In the genomic region with DNA sequence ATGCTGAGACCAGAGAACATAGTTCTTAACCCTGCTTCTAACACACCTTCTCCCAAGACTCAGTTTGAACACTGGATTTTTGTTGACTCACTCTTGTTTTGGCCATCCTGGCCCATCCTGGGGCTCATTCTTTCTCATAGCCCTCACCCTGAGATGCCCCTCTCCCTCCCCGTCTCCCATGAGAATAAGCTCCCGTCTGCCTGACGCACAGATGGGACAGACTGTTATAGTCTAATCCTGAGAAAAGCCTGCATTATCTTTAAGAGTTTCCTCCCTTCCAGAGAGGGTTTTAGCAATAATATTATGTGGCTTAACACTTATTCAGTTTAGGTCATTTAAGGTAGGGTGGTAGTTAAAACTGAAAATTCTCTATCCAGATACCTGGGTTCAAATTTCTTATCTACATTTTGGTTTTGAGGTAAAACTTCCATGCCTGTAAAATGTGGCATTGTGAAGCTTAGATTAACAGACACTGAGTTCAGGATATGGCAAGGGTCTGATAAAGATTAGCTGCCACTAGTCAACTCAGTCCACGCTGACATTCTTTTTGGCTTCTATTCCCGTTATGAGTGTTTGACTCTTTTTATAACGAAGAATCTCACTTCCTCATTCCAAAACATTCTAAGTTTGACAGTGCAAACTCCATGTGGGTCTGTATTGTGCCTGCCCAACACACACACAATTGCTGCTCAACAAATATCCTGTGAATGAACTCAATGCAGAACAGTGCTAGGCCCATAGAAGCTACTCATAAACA, we compare ENCODE assay signal across 22 mouse cellular contexts.
DNase-seq lines count a peak whose midpoint lies in the region; ATAC-seq and TF ChIP-seq lines count a peak whose summit lies in the region.
"Had no signal": no experiment of that assay in that cellular context is flagged by ENCODE, and none has a peak within 500 bp of the region (broad histone marks: within the 10 kb centered on the region; RNA-seq: fewer than 3 reads in every experiment).

No protein-coding gene starts in this region.

- TF ChIP-seq POLR2A in MEL (IDR thresholded peaks at IDR 0.05; ENCODE audit: control insufficient read depth in 1 of 2, insufficient read depth in 1 of 2, low read depth in 1 of 2, low read length in 2 of 2, poor library complexity in 1 of 2): no peak; a peak in 1 of 4 replicates

- peak overlapping the region; percentile 98 for H3K27ac ChIP-seq in MEL (ENCODE audit: control insufficient read depth, low read depth, low read length)
- no peak overlapping the region for H3K27ac ChIP-seq in liver, postnatal 0 days (ENCODE audit: low read depth)
- H3K27ac ChIP-seq in hindbrain, postnatal 0 days: no peak overlapping the region
- H3K27ac ChIP-seq: embryonic facial prominence, embryonic 10.5 days; forebrain, embryonic 13.5 days; hindbrain, embryonic 15.5 days; midbrain, embryonic 15.5 days; neural tube, embryonic 15.5 days; stomach, postnatal 0 days had no signal

- H3K9me3 ChIP-seq in MEL (replicated peaks; ENCODE audit: insufficient read depth, low read length): no peaks in the 10 kb centered on the region
- H3K9me3 ChIP-seq in liver, postnatal 0 days (ENCODE audit: low read length): no peaks in the 10 kb centered on the region
- no peaks in the 10 kb centered on the region for H3K9me3 ChIP-seq in hindbrain, postnatal 0 days (ENCODE audit: low read length)
- H3K9me3 ChIP-seq: embryonic facial prominence, embryonic 10.5 days; forebrain, embryonic 13.5 days; hindbrain, embryonic 15.5 days; midbrain, embryonic 15.5 days; neural tube, embryonic 15.5 days had no signal

- H3K36me3 ChIP-seq in MEL (ENCODE audit: control insufficient read depth in 1 of 2, insufficient read depth in 2 of 2, low read length in 2 of 2): peaks cover 28 to 47% of the 10 kb centered on the region in 2 experiments
- no peaks in the 10 kb centered on the region for H3K36me3 ChIP-seq in liver, postnatal 0 days (replicated peaks; ENCODE audit: insufficient read depth, low read length)
- peaks cover 9% of the 10 kb centered on the region; the same call in 1 of the 2 replicates for H3K36me3 ChIP-seq in hindbrain, postnatal 0 days (ENCODE audit: insufficient read depth, low read length)

- no peak overlapping the region for H3K4me2 ChIP-seq in liver, postnatal 0 days (ENCODE audit: low read depth, low read length)
- H3K4me2 ChIP-seq in hindbrain, postnatal 0 days (ENCODE audit: low read depth, low read length): no peak overlapping the region
- H3K4me2 ChIP-seq: forebrain, embryonic 13.5 days; heart, embryonic 11.5 days; hindbrain, embryonic 15.5 days; midbrain, embryonic 15.5 days; neural tube, embryonic 15.5 days had no signal

- TF ChIP-seq RAD21 in MEL (IDR thresholded peaks at IDR 0.05; ENCODE audit: low read depth, low read length): no peak; the same call in 1 of the 2 replicates

- peak; percentile 99 to 100 for TF ChIP-seq EP300 in MEL (IDR thresholded peaks at IDR 0.05; ENCODE audit: low read depth in 1 of 2, low read length in 2 of 2)
- peak; percentile 88 for TF ChIP-seq EP300 in liver, postnatal 0 days (IDR thresholded peaks at IDR 0.05; ENCODE audit: low read depth)

- H3K9ac ChIP-seq in MEL (ENCODE audit: control insufficient read depth, low read depth, low read length, poor library complexity, severe bottlenecking): peak overlapping the region; percentile 50
- no peak overlapping the region for H3K9ac ChIP-seq in liver, postnatal 0 days (replicated peaks)
- no peak overlapping the region for H3K9ac ChIP-seq in hindbrain, postnatal 0 days (replicated peaks; ENCODE audit: low read length)
- H3K9ac ChIP-seq: forebrain, embryonic 13.5 days; hindbrain, embryonic 15.5 days; midbrain, embryonic 15.5 days; neural tube, embryonic 15.5 days had no signal

- H3K4me1 ChIP-seq in MEL (ENCODE audit: control insufficient read depth in 1 of 2, insufficient read depth in 2 of 2, low read length in 2 of 2): peaks cover 22 to 26% of the 10 kb centered on the region in 2 experiments
- peaks cover 8% of the 10 kb centered on the region; the same call in 1 of the 2 replicates for H3K4me1 ChIP-seq in liver, postnatal 0 days (ENCODE audit: insufficient read depth)
- H3K4me1 ChIP-seq in hindbrain, postnatal 0 days (ENCODE audit: insufficient read depth, low read length): no peaks in the 10 kb centered on the region
- H3K4me1 ChIP-seq: forebrain, embryonic 13.5 days; hindbrain, embryonic 15.5 days; midbrain, embryonic 15.5 days; neural tube, embryonic 15.5 days had no signal

- WGBS in liver, postnatal 0 days (ENCODE audit: insufficient replicate concordance): 37% methylated on average over 6 of the region's 6 CpGs
- whole genome bisulfite sequencing in hindbrain, postnatal 0 days: 91% methylated on average over 6 of the region's 6 CpGs

- DNase-seq in 416B (ENCODE audit: low read depth) (peak; percentile 13), MEL (ENCODE audit: low read depth, low spot score) (peak; percentile 93)
- DNase-seq in liver, postnatal 0 days: no peak
- no peak for DNase-seq in spleen, postnatal 10 days (ENCODE audit: low spot score in 2 of 2)
- DNase-seq in frontal cortex, postnatal 36 days (ENCODE audit: low spot score in 2 of 2): no peak
- no peak for DNase-seq in ovary, postnatal 14 days (ENCODE audit: low spot score)
- DNase-seq in hindbrain, postnatal 0 days (ENCODE audit: low spot score): no peak
- DNase-seq: adrenal gland, postnatal 25 days; cerebellum, adult 2 months; gastrocnemius, postnatal 25 days; heart, postnatal 14 days; retina, postnatal 1 day had no signal

- no peak for TF ChIP-seq CTCF in MEL (IDR thresholded peaks at IDR 0.05 in 2 of 3, conservative IDR thresholded peaks at IDR 0.05 in 1 of 3; ENCODE audit: control insufficient read depth in 1 of 3, insufficient read depth in 1 of 3, low read depth in 2 of 3, low read length in 3 of 3, poor library complexity in 1 of 3, severe bottlenecking in 1 of 3)
- no peak for TF ChIP-seq CTCF in liver, postnatal 0 days (IDR thresholded peaks at IDR 0.05; ENCODE audit: low read depth)
- TF ChIP-seq CTCF in hindbrain, postnatal 0 days (IDR thresholded peaks at IDR 0.05; ENCODE audit: low read depth): no peak

- ATAC-seq in granulocyte monocyte progenitor cell, adult 5-6 weeks (replicated peaks; ENCODE audit: poor library complexity, severe bottlenecking): peak; percentile 62
- peak; percentile 43; the same call in 1 of the 2 replicates for ATAC-seq in liver, postnatal 0 days
- no peak for ATAC-seq in hindbrain, postnatal 0 days
- ATAC-seq: forebrain, embryonic 13.5 days; intestine, embryonic 16.5 days; midbrain, embryonic 15.5 days had no signal

- H3K4me3 ChIP-seq in MEL (ENCODE audit: control insufficient read depth in 1 of 2, insufficient read depth in 1 of 2, low read depth in 2 of 2, low read length in 2 of 2): no peak overlapping the region
- H3K4me3 ChIP-seq in liver, postnatal 0 days (ENCODE audit: low read depth, low read length): no peak overlapping the region
- H3K4me3 ChIP-seq in hindbrain, postnatal 0 days (ENCODE audit: low read length): no peak overlapping the region
- H3K4me3 ChIP-seq: embryonic facial prominence, embryonic 10.5 days; forebrain, embryonic 13.5 days; hindbrain, embryonic 15.5 days; midbrain, embryonic 15.5 days; myocyte; neural tube, embryonic 15.5 days had no signal

- no peaks in the 10 kb centered on the region for H3K79me2 ChIP-seq in MEL (ENCODE audit: control insufficient read depth, insufficient read depth, low read length, poor library complexity)

- no peaks in the 10 kb centered on the region for H3K27me3 ChIP-seq in MEL (ENCODE audit: control insufficient read depth in 1 of 2, insufficient read depth in 2 of 2, low read length in 2 of 2)
- no peaks in the 10 kb centered on the region for H3K27me3 ChIP-seq in liver, postnatal 0 days (ENCODE audit: insufficient read depth, low read length)
- H3K27me3 ChIP-seq in hindbrain, postnatal 0 days (ENCODE audit: insufficient read depth, low read length): no peaks in the 10 kb centered on the region
- H3K27me3 ChIP-seq: forebrain, embryonic 13.5 days; hindbrain, embryonic 15.5 days; midbrain, embryonic 15.5 days; neural tube, embryonic 15.5 days had no signal

TF ChIP-seq in MEL, 35 proteins besides CTCF, POLR2A, EP300 and RAD21 (continues in another document):
- TF ChIP-seq MAFK (IDR thresholded peaks at IDR 0.05; ENCODE audit: borderline replicate concordance, low read depth, low read length) (peak; percentile 76; the same call in 1 of the 2 replicates), ZNF384 (IDR thresholded peaks at IDR 0.05; ENCODE audit: low read depth, low read length) (peak; percentile 51; the same call in 1 of the 2 replicates), GABPA (IDR thresholded peaks at IDR 0.05; ENCODE audit: low read depth, low read length) (no peak), JUND (IDR thresholded peaks at IDR 0.05; ENCODE audit: low read depth, low read length) (peak; percentile 89; the same call in 1 of the 2 replicates), NELFE (IDR thresholded peaks at IDR 0.05; ENCODE audit: low read depth, low read length) (0 out of 2 replicates have a peak, but pooled peaks have one; percentile 14), TCF12 (IDR thresholded peaks at IDR 0.05; ENCODE audit: low read depth, low read length) (peak; percentile 99), CHD2 (IDR thresholded peaks at IDR 0.05; ENCODE audit: low read length) (peak; percentile 42; the same call in 1 of the 2 replicates), USF1 (IDR thresholded peaks at IDR 0.05; ENCODE audit: low read depth, low read length) (no peak), KAT2A (conservative IDR thresholded peaks at IDR 0.05; ENCODE audit: low read depth, low read length) (peak; percentile 33; the same call in 1 of the 2 replicates), MAZ (IDR thresholded peaks at IDR 0.05; ENCODE audit: low read depth, low read length) (peak; percentile 71), USF2 (IDR thresholded peaks at IDR 0.05; ENCODE audit: borderline replicate concordance in 1 of 2, insufficient read depth in 1 of 2, low read depth in 1 of 2, low read length in 2 of 2) (no peak), E2F4 (IDR thresholded peaks at IDR 0.05; ENCODE audit: borderline replicate concordance, low read depth, low read length) (no peak; the same call in 1 of the 2 replicates), POLR2AphosphoS2 (IDR thresholded peaks at IDR 0.05; ENCODE audit: low read length) (peak; percentile 70), ETS1 (IDR thresholded peaks at IDR 0.05; ENCODE audit: low read depth, low read length) (peak; percentile 97), ZMIZ1 (IDR thresholded peaks at IDR 0.05; ENCODE audit: low read depth, low read length) (0 out of 2 replicates have a peak, but pooled peaks have one; percentile 44), ZC3H11A (IDR thresholded peaks at IDR 0.05; ENCODE audit: low read depth, low read length) (peak; percentile 30; the same call in 1 of the 2 replicates), RCOR1 (IDR thresholded peaks at IDR 0.05; ENCODE audit: low read depth, low read length) (peak; percentile 91), ELF1 (IDR thresholded peaks at IDR 0.05; ENCODE audit: low read depth, low read length) (peak; percentile 67), ZKSCAN1 (IDR thresholded peaks at IDR 0.05; ENCODE audit: low read depth, low read length) (no peak), SIN3A (IDR thresholded peaks at IDR 0.05; ENCODE audit: low read length) (peak; percentile 99)

Comparison
In these comparisons a context has a peak if more than half of its experiments do, and no peak if none do; other contexts are left out.
1. DNase-seq: peak in 416B (single experiment) and MEL (single experiment); none in liver, postnatal 0 days (single experiment), spleen, postnatal 10 days (0 of 2), frontal cortex, postnatal 36 days (0 of 2), ovary, postnatal 14 days (single experiment) and hindbrain, postnatal 0 days (single experiment).